Mouse (Mus musculus): ENCODE measurements at regions not wholly inside any gene's neighbourhood (a gene's known extent, or its start where the extent isn't known, plus 50 kb on each side); places are given as distances from the start of the nearest gene placed in this dataset.

DNA sequence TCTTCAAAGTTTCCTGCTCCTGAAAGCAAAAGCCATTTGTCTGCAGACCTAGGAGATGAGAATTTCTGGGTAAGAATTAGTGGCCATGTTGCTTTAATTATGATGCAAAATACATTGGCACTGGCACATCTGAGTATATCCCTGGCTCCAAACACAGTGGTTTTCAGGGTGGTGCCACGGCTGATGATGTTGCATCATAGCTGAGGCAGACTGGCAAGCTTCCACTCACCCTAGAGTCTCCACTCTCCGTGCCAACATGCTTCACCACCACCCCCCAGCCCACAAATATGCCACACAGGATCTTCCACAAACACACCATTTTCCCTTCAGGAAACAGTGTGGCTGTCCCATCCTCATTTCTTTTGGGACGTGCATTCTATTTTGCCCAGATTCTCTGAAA, 314.5 kb upstream of the Tbl1xr1 start:
- TF ChIP-seq EP300 (IDR thresholded peaks at IDR 0.05; ENCODE audit: low read depth) (no peak), CTCF (IDR thresholded peaks at IDR 0.05; ENCODE audit: low read depth) (no peak)

All from heart, postnatal 0 days (tissue).